Comparison of ENCODE assay signal across 31 mouse cellular contexts in the genomic region with DNA sequence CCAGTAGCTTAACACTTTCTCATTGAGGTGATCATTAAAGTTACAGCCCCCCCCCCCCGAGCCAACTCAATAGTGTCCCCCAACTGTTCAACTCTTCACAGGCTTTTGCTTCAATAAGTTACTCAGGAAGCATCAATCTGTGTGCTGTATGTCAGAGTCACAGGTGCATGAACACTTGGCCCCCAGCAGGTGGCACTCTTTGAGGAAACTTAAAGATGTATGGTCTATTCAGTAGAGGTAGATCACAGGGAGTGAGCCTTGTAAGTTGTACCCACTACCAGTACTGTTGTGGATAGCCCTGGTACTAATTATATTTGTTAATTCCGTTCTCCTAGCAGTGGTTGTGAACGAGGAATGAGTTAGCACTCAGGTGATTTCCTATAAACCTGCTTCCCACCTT.
DNase-seq lines count a peak whose midpoint lies in the region; ATAC-seq and TF ChIP-seq lines count a peak whose summit lies in the region.
"Had no signal": no experiment of that assay in that cellular context is flagged by ENCODE, and none has a peak within 500 bp of the region (broad histone marks: within the 10 kb centered on the region; RNA-seq: fewer than 3 reads in every experiment).

No protein-coding gene starts in this region.

- no peak for TF ChIP-seq RAD21 in MEL (IDR thresholded peaks at IDR 0.05; ENCODE audit: low read depth, low read length)

- no peaks in the 10 kb centered on the region for H3K79me2 ChIP-seq in MEL (ENCODE audit: control insufficient read depth, insufficient read depth, low read length, poor library complexity)

- H3K4me3 ChIP-seq in kidney, adult 2 months (ENCODE audit: insufficient read depth, low read depth, low read length), result no peak overlapping the region
- no peak overlapping the region for H3K4me3 ChIP-seq in kidney, embryonic 15.5 days (replicated peaks)
- H3K4me3 ChIP-seq in midbrain, postnatal 0 days (ENCODE audit: low read depth, low read length), result no peak overlapping the region
- H3K4me3 ChIP-seq in midbrain, embryonic 14.5 days (replicated peaks; ENCODE audit: low read depth, low read length), result no peak overlapping the region
- no peak overlapping the region for H3K4me3 ChIP-seq in MEL (ENCODE audit: control insufficient read depth in 1 of 2, insufficient read depth in 1 of 2, low read depth in 2 of 2, low read length in 2 of 2)
- H3K4me3 ChIP-seq in stomach, postnatal 0 days (ENCODE audit: low read depth, low read length), result no peak overlapping the region
- no peak overlapping the region for H3K4me3 ChIP-seq in forebrain, postnatal 0 days (ENCODE audit: low read depth, low read length)
- H3K4me3 ChIP-seq: erythroblast, embryonic 14.5 days; midbrain, embryonic 10.5 days; myocyte; neural tube, embryonic 12.5 days had no signal

- no peak overlapping the region for H3K4me2 ChIP-seq in kidney, embryonic 15.5 days
- no peak overlapping the region for H3K4me2 ChIP-seq in midbrain, postnatal 0 days (ENCODE audit: low read depth, low read length, poor library complexity, severe bottlenecking)
- no peak overlapping the region for H3K4me2 ChIP-seq in midbrain, embryonic 14.5 days (ENCODE audit: low read length)
- H3K4me2 ChIP-seq in stomach, postnatal 0 days (replicated peaks; ENCODE audit: low read depth), result no peak overlapping the region
- no peak overlapping the region for H3K4me2 ChIP-seq in forebrain, postnatal 0 days (ENCODE audit: low read depth)
- H3K4me2 ChIP-seq: neural tube, embryonic 12.5 days had no signal

- H3K4me1 ChIP-seq in kidney, adult 2 months (ENCODE audit: control insufficient read depth, insufficient read depth, low read length), result no peaks in the 10 kb centered on the region
- no peaks in the 10 kb centered on the region for H3K4me1 ChIP-seq in kidney, embryonic 15.5 days
- H3K4me1 ChIP-seq in midbrain, postnatal 0 days (ENCODE audit: insufficient read depth, low read length), result no peaks in the 10 kb centered on the region
- no peaks in the 10 kb centered on the region for H3K4me1 ChIP-seq in midbrain, embryonic 14.5 days (ENCODE audit: control insufficient read depth, insufficient read depth, low read length)
- H3K4me1 ChIP-seq in MEL (ENCODE audit: control insufficient read depth in 1 of 2, insufficient read depth in 2 of 2, low read length in 2 of 2), result no peaks in the 10 kb centered on the region
- no peaks in the 10 kb centered on the region for H3K4me1 ChIP-seq in stomach, postnatal 0 days (replicated peaks; ENCODE audit: control insufficient read depth, insufficient read depth)
- no peaks in the 10 kb centered on the region for H3K4me1 ChIP-seq in forebrain, postnatal 0 days (ENCODE audit: insufficient read depth)
- H3K4me1 ChIP-seq: midbrain, embryonic 10.5 days; neural tube, embryonic 12.5 days had no signal

- no peak overlapping the region for H3K9ac ChIP-seq in kidney, embryonic 15.5 days
- H3K9ac ChIP-seq in midbrain, postnatal 0 days (replicated peaks; ENCODE audit: low read length, poor library complexity, severe bottlenecking), result no peak overlapping the region
- no peak overlapping the region for H3K9ac ChIP-seq in midbrain, embryonic 14.5 days (replicated peaks; ENCODE audit: low read length)
- H3K9ac ChIP-seq in MEL (ENCODE audit: control insufficient read depth, low read depth, low read length, poor library complexity, severe bottlenecking), result no peak overlapping the region
- H3K9ac ChIP-seq in stomach, postnatal 0 days (ENCODE audit: low read length), result no peak overlapping the region
- no peak overlapping the region for H3K9ac ChIP-seq in forebrain, postnatal 0 days
- H3K9ac ChIP-seq: liver, embryonic 14.5 days; neural tube, embryonic 12.5 days had no signal

- WGBS in kidney, adult 2 months, result 79% methylated on average over 3 of the region's 3 CpGs
- WGBS in kidney, embryonic 15.5 days, result 76% methylated on average over 3 of the region's 3 CpGs
- 81% methylated on average over 3 of the region's 3 CpGs for WGBS in midbrain, postnatal 0 days
- WGBS in midbrain, embryonic 14.5 days, result 88% methylated on average over 3 of the region's 3 CpGs
- 79% methylated on average over 3 of the region's 3 CpGs for WGBS in stomach, postnatal 0 days
- WGBS in forebrain, postnatal 0 days, result 80% methylated on average over 3 of the region's 3 CpGs

- no peaks in the 10 kb centered on the region for H3K36me3 ChIP-seq in kidney, adult 2 months (ENCODE audit: control insufficient read depth, insufficient read depth, low read length)
- H3K36me3 ChIP-seq in kidney, embryonic 15.5 days, result no peaks in the 10 kb centered on the region
- no peaks in the 10 kb centered on the region for H3K36me3 ChIP-seq in midbrain, postnatal 0 days (ENCODE audit: insufficient read depth, low read length)
- H3K36me3 ChIP-seq in midbrain, embryonic 14.5 days (ENCODE audit: control insufficient read depth, insufficient read depth, low read length), result no peaks in the 10 kb centered on the region
- no peaks in the 10 kb centered on the region for H3K36me3 ChIP-seq in MEL (ENCODE audit: control insufficient read depth in 1 of 2, insufficient read depth in 2 of 2, low read length in 2 of 2)
- no peaks in the 10 kb centered on the region for H3K36me3 ChIP-seq in stomach, postnatal 0 days (ENCODE audit: control insufficient read depth, insufficient read depth, low read length)
- no peaks in the 10 kb centered on the region for H3K36me3 ChIP-seq in forebrain, postnatal 0 days (ENCODE audit: insufficient read depth)
- H3K36me3 ChIP-seq: midbrain, embryonic 10.5 days; neural tube, embryonic 12.5 days had no signal

- no peak for DNase-seq in kidney, adult 2 months
- DNase-seq in midbrain, postnatal 0 days (ENCODE audit: low spot score), result no peak
- DNase-seq in midbrain, embryonic 14.5 days, result no peak
- DNase-seq in MEL (ENCODE audit: low read depth, low spot score), result peak; percentile 4
- no peak for DNase-seq in stomach, postnatal 0 days (ENCODE audit: low spot score)
- DNase-seq in forebrain, postnatal 0 days, result no peak
- no peak for DNase-seq in adrenal gland, postnatal 14 days
- DNase-seq: adrenal gland, postnatal 25 days; cerebellum, adult 18-20 months; cerebellum, postnatal 10 days; gastrocnemius, postnatal 36 days; heart, adult 18-20 months; heart, postnatal 14 days; kidney, adult 9 months; kidney, postnatal 25 days; layer of hippocampus, postnatal 36 days; liver; lung, adult 2 months; lung, postnatal 14 days; right cerebral cortex, adult 18-20 months; spleen, adult 18-20 months; thymus, adult 18-20 months; thymus, postnatal 36 days had no signal

- H3K27ac ChIP-seq in kidney, adult 2 months (ENCODE audit: insufficient read depth, low read depth, low read length), result no peak overlapping the region
- H3K27ac ChIP-seq in kidney, embryonic 15.5 days, result no peak overlapping the region
- no peak overlapping the region for H3K27ac ChIP-seq in midbrain, postnatal 0 days (ENCODE audit: low read depth, low read length)
- no peak overlapping the region for H3K27ac ChIP-seq in midbrain, embryonic 14.5 days (replicated peaks; ENCODE audit: low read depth, low read length)
- H3K27ac ChIP-seq in MEL (ENCODE audit: control insufficient read depth, low read depth, low read length), result no peak overlapping the region
- no peak overlapping the region for H3K27ac ChIP-seq in stomach, postnatal 0 days (replicated peaks)
- H3K27ac ChIP-seq in forebrain, postnatal 0 days (ENCODE audit: low read depth, low read length), result no peak overlapping the region
- H3K27ac ChIP-seq: liver, embryonic 14.5 days; midbrain, embryonic 10.5 days; neural tube, embryonic 12.5 days had no signal

- ATAC-seq in kidney, embryonic 15.5 days (replicated peaks; ENCODE audit: low FRiP score), result no peak
- no peak for ATAC-seq in midbrain, postnatal 0 days (ENCODE audit: low FRiP score)
- no peak for ATAC-seq in midbrain, embryonic 14.5 days (ENCODE audit: low FRiP score, low TSS enrichment)
- no peak for ATAC-seq in stomach, postnatal 0 days (ENCODE audit: low FRiP score, low TSS enrichment)
- ATAC-seq in forebrain, postnatal 0 days, result no peak
- ATAC-seq: hindbrain, embryonic 16.5 days; midbrain, embryonic 16.5 days had no signal

- H3K27me3 ChIP-seq in kidney, adult 2 months (replicated peaks; ENCODE audit: control insufficient read depth, insufficient read depth, low read length), result no peaks in the 10 kb centered on the region; the same call in 1 of the 2 replicates
- H3K27me3 ChIP-seq in kidney, embryonic 15.5 days, result no peaks in the 10 kb centered on the region
- H3K27me3 ChIP-seq in midbrain, postnatal 0 days (ENCODE audit: insufficient read depth, low read length), result no peaks in the 10 kb centered on the region
- no peaks in the 10 kb centered on the region for H3K27me3 ChIP-seq in midbrain, embryonic 14.5 days (ENCODE audit: control insufficient read depth, insufficient read depth, low read length)
- no peaks in the 10 kb centered on the region for H3K27me3 ChIP-seq in MEL (ENCODE audit: control insufficient read depth in 1 of 2, insufficient read depth in 2 of 2, low read length in 2 of 2)
- H3K27me3 ChIP-seq in stomach, postnatal 0 days (ENCODE audit: control insufficient read depth, insufficient read depth, low read length), result no peaks in the 10 kb centered on the region
- no peaks in the 10 kb centered on the region for H3K27me3 ChIP-seq in forebrain, postnatal 0 days (ENCODE audit: insufficient read depth, low read length)
- H3K27me3 ChIP-seq: neural tube, embryonic 12.5 days had no signal

- 0 out of 2 replicates have a peak, but pooled peaks have one; percentile 12 for TF ChIP-seq CTCF in kidney, adult 2 months (conservative IDR thresholded peaks at IDR 0.05; ENCODE audit: insufficient read depth, insufficient read length, low read depth, low read length)
- TF ChIP-seq CTCF in midbrain, postnatal 0 days (IDR thresholded peaks at IDR 0.05), result 0 out of 2 replicates have a peak, but pooled peaks have one; percentile 5
- TF ChIP-seq CTCF in MEL (IDR thresholded peaks at IDR 0.05 in 2 of 3, conservative IDR thresholded peaks at IDR 0.05 in 1 of 3; ENCODE audit: control insufficient read depth in 1 of 3, insufficient read depth in 1 of 3, low read depth in 2 of 3, low read length in 3 of 3, poor library complexity in 1 of 3, severe bottlenecking in 1 of 3), result no peak; a peak in 1 of 6 replicates
- peak; percentile 25; the same call in 1 of the 2 replicates for TF ChIP-seq CTCF in stomach, postnatal 0 days (IDR thresholded peaks at IDR 0.05; ENCODE audit: low read depth)
- no peak for TF ChIP-seq CTCF in forebrain, postnatal 0 days (IDR thresholded peaks at IDR 0.05; ENCODE audit: low read depth)

- no peak for TF ChIP-seq POLR2A in kidney, adult 2 months (IDR thresholded peaks at IDR 0.05; ENCODE audit: low read depth, low read length)
- no peak for TF ChIP-seq POLR2A in MEL (IDR thresholded peaks at IDR 0.05; ENCODE audit: control insufficient read depth in 1 of 2, insufficient read depth in 1 of 2, low read depth in 1 of 2, low read length in 2 of 2, poor library complexity in 1 of 2)

- 0 out of 2 replicates have a peak, but pooled peaks cover 4% of the 10 kb centered on the region for H3K9me3 ChIP-seq in kidney, embryonic 15.5 days (replicated peaks)
- H3K9me3 ChIP-seq in midbrain, postnatal 0 days (ENCODE audit: low read length), result no peaks in the 10 kb centered on the region
- no peaks in the 10 kb centered on the region for H3K9me3 ChIP-seq in midbrain, embryonic 14.5 days (ENCODE audit: control insufficient read depth, low read length)
- H3K9me3 ChIP-seq in MEL (replicated peaks; ENCODE audit: insufficient read depth, low read length), result no peaks in the 10 kb centered on the region
- no peaks in the 10 kb centered on the region for H3K9me3 ChIP-seq in stomach, postnatal 0 days (ENCODE audit: control insufficient read depth, low read length)
- no peaks in the 10 kb centered on the region for H3K9me3 ChIP-seq in forebrain, postnatal 0 days (ENCODE audit: low read length)
- H3K9me3 ChIP-seq: neural tube, embryonic 12.5 days had no signal

- TF ChIP-seq EP300 in MEL (IDR thresholded peaks at IDR 0.05; ENCODE audit: low read depth in 1 of 2, low read length in 2 of 2), result no peak
- no peak for TF ChIP-seq EP300 in stomach, postnatal 0 days (optimal IDR thresholded peaks at IDR 0.05)

Comparison
In these comparisons a context has a peak if more than half of its experiments do, and no peak if none do; other contexts are left out.
1. CTCF ChIP-seq: peak in kidney, adult 2 months (single experiment), midbrain, postnatal 0 days (single experiment) and stomach, postnatal 0 days (single experiment); none in MEL (0 of 3) and forebrain, postnatal 0 days (single experiment).